Mouse (Mus musculus) telencephalon, adult 2 months (tissue): ENCODE data around the gene Unc50.

Experiments
- DNase-seq: peaks from one replicate; pipeline ENCODE4 v3.0.0-alpha.2; 2011; ENCODE audit warnings: low read depth, low spot score

Gene Unc50

GRCm38 (mm10) chr1:37488531-37488930, 58.6 kb downstream of the Unc50 start:
- no peak for DNase-seq
